ENCODE assay signal across 14 mouse cellular contexts in genomic region chr7:98407615-98408014, GRCm38 (mm10). TPM values are rescaled to one million over a fixed set of nuclear protein-coding genes. Genes with fewer than 3 reads are reported as not detected.
"Had no signal": no experiment of that assay in that cellular context is flagged by ENCODE, and none has a peak within 500 bp of the region (broad histone marks: within the 10 kb centered on the region; RNA-seq: fewer than 3 reads in every experiment).

No protein-coding gene starts in this region.

- ATAC-seq: liver, postnatal 0 days; lung, postnatal 0 days had no signal

- DNase-seq: kidney, adult 8-10 months; kidney, postnatal 10 days; kidney, postnatal 36 days; layer of hippocampus, postnatal 36 days; left cerebral cortex, postnatal 4 days; liver, postnatal 0 days; lung, embryonic 14.5 days; lung, postnatal 36 days; midbrain, embryonic 14.5 days; thymus, adult 18-20 months; thymus, postnatal 36 days had no signal

RNA-seq across cellular contexts. Expression of gene Gucy2d, which starts 32.6 kb away (rescaled TPM):
- total RNA-seq: layer of hippocampus, postnatal 10 days; layer of hippocampus, postnatal 36 days; left cerebral cortex, adult 2 months had no signal
